Mouse (Mus musculus): Measurements from ENCODE around the gene Sct. TPM values are rescaled to one million over a fixed set of nuclear protein-coding genes. Genes with fewer than 3 reads are reported as not detected.

Sct gene
- polyA plus RNA-seq (2015; fragmentation: Nextera tagmentation; extraction: Ambion mirVana) = 0.60 and 0.62 TPM in 2 replicates

DNA sequence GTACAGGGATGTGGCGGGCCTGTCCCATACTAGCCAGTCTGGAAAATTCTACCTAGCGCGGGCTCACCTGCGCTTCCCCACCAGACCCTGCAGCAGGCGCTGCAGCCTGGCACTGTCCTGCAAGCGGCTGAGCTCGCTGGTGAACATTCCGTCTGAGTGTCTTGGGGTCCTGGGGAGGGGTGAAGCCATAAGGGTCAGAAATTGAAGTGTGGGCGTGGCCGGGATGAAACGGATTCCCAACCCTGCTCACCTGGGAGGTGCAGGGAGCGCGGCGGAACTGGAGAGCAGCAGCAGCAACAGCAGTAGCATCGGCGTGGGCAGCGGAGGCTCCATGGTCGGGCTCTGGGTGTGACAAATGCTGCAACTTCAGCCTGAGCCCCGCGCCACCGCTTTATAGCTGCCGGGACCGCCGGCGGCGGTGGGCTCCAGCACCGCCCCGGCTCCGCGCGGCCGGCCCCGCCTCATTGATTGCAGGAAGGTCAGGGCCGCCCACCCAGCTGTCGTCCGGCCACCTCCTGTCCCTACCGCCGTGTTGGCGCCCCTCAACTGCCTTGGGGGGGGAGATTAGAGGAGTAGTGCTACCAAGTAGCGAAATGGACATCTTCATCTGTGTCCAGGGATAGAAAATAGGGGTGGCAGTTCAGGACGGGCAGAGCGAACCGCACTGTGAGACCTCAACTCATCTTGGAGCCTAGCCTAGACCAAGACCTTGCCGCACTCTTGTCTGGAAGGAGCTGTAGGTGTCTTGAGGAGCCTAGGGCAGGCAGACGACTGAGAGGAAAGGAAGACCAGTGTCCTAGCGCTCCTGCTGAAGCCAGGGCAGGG is at the start of gene Sct:
Gene Sct (minus strand): TSS at position 368 of the 825 bp plus-strand sequence.
- Histone ChIP-seq H3K36me3 (ENCODE audit: poor library complexity, severe bottlenecking) (no peaks in the 10 kb centered on the region), H3K27me3 (peaks cover 24% of the 10 kb centered on the region)
- WGBS = 2% methylated on average over 46 of the region's 46 CpGs

DNA sequence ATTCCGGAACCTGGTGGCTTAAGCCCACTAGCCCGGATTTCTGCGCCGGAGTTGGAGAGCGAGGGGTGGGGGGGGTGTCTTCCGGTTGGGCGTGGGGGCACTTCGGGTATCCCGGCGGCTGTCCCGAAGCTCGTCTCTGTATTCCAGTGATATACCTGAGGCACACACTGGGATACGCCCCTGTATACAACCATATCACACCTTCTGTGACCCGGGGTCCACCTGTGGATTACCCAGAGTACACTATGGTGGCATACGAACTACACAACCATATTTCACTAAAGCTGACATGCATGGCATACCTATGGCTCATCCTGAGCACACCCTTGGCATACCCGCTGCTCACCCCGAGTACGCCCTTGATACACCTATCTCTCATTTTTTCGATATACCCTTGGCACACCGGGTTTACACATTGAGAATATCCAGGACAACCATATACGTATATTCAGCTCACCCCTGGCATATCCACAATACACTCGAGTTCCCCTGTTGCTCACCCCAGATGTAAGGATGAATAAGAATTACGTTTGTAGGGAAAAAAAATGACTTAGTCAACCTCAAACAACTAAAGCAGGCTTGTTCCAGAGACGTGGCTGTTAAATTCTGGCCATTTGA is 49.5 kb upstream of the Sct start:
- peak overlapping the region; percentile 61 for H3K4me3 ChIP-seq
- H3K4me1 ChIP-seq = peaks cover 35% of the 10 kb centered on the region
- peak overlapping the region; percentile 85 for H3K4me2 ChIP-seq
- ATAC-seq = peak; percentile 23
- WGBS = 17% methylated on average over 24 of the region's 24 CpGs
- peak overlapping the region; percentile 99 for H3K27ac ChIP-seq
- H3K9me3 ChIP-seq (replicated peaks) = no peaks in the 10 kb centered on the region
- H3K9ac ChIP-seq = peak overlapping the region; percentile 86
- peaks cover 22% of the 10 kb centered on the region for H3K36me3 ChIP-seq (ENCODE audit: poor library complexity, severe bottlenecking)
- H3K27me3 ChIP-seq = no peaks in the 10 kb centered on the region

More for the DNA sequence above, at the start of gene Sct:
- peak within 1 kb of the TSS; percentile 47 for H3K4me3 ChIP-seq
- no peak within 1 kb of the TSS for H3K27ac ChIP-seq
- ATAC-seq = peak; percentile 74
- H3K9ac ChIP-seq = peak within 1 kb of the TSS; percentile 65
- peaks cover 20% of the 10 kb centered on the region; the same call in 1 of the 2 replicates for H3K4me1 ChIP-seq
- H3K4me2 ChIP-seq = peak within 1 kb of the TSS; percentile 92
- no peaks in the 10 kb centered on the region for H3K9me3 ChIP-seq (replicated peaks)

DNA sequence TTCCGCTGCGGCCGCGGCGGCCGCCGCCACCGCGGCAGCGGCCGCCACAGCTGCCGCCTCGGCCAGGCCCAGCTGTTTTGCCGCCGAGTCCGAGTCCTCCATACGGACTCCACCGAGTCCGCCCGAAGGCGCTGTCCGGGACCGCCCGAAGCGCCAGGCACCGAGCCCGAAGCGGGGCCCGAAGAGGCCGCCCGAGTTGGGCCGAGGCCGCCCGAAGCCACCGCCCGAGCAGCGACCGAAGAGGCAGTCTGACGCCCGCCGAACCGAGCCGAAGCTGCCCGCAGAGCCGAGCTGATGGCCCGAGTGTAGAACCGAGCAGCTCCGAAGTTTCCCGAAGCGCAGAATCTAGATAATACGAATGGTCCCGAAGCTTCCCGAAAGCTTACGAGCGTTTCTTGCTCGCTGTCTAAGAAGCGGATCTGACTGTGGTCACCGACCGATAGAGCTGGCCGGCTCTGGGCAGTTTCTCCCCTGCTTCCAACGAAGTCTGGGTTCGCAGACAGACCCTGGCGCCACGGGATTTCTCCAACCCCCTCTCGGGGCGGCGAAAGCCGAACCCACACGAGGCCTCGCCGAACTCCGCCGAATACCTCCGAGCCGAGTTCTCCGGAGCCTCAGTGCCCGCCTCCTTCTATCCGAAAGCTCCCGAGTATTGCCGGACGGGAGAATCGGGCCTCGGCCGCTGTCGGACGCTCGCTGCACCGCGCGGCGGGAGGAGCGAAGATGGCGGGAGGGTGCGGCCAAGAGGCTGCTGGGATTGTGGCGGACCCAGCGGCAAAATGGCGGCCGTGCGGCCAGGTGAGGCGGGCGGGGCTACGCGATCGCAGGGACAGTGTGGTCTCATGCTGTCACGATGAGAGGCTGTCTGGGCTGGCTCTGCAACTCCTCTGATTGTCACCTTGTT is 48.8 kb upstream of the Sct start, which contains the start of the genes Deaf1 and Tmem80:
Gene Deaf1 (minus strand): TSS at position 222 of the 904 bp plus-strand sequence.
Gene Tmem80 (plus strand): TSS at position 271 of the 904 bp plus-strand sequence.
- WGBS = under 1% methylated on average over 94 of the region's 105 CpGs
- Histone ChIP-seq H3K9ac (peak within 1 kb of the TSS; percentile 86), H3K4me1 (peaks cover 35% of the 10 kb centered on the region), H3K27me3 (no peaks in the 10 kb centered on the region), H3K9me3 (replicated peaks) (no peaks in the 10 kb centered on the region), H3K36me3 (ENCODE audit: poor library complexity, severe bottlenecking) (peaks cover 22% of the 10 kb centered on the region), H3K4me2 (peak within 1 kb of the TSS; percentile 85), H3K4me3 (peak within 1 kb of the TSS; percentile 61), H3K27ac (peak within 1 kb of the TSS; percentile 99)
- ATAC-seq = peak; percentile 97

DNA sequence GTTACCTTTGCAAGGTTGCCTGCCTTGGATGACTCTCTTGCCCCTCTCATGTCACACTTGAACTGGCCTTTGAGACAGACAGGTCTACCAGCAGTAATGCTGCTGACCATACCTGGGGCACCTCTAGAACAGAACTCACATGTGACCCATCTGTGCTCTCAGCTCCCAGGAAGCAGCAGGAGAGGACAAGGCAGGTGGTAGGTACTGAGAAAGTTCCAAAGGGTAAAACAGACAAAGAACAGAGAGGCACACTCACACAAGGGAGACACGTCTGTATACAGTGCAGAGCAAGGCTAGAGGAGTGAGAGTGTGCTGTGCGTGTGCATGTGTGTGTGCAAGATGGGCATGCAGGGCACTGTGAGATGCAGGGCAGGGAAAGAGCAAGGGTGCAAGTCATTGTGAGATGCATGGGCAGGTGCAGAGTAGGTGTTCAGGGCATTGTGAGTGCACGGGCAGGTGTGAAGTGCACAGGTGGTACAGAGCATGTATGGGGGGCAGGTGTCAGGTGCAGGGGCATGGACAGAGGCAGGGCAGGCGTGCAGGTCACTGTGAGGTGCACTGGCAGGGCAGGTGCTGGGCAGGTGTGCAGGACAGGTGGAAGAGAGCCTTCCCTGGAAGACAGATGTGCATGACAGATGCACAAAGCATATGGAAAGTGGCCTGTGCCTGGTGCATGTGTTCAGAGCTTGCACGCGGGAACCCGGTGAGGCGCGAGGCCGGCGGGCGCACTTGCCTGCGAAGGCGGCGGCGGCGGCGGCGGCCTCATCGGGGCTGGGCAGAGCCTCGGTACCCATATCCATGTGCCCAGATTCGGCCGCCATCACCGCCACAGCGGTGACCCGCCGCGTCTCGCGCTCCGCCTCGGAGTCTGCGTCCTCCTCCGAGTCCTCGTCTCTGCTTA is 47.9 kb upstream of the Sct start:
- 5% methylated on average over 32 of the region's 35 CpGs for WGBS
- peak; percentile 34 for ATAC-seq
- peaks cover 35% of the 10 kb centered on the region for H3K4me1 ChIP-seq
- peaks cover 26% of the 10 kb centered on the region for H3K36me3 ChIP-seq (ENCODE audit: poor library complexity, severe bottlenecking)
- no peaks in the 10 kb centered on the region for H3K27me3 ChIP-seq
- no peaks in the 10 kb centered on the region for H3K9me3 ChIP-seq (replicated peaks)
- H3K4me3 ChIP-seq = peak overlapping the region; percentile 61
- H3K9ac ChIP-seq = peak overlapping the region; percentile 86
- H3K4me2 ChIP-seq = peak overlapping the region; percentile 85
- H3K27ac ChIP-seq = peak overlapping the region; percentile 99

DNA sequence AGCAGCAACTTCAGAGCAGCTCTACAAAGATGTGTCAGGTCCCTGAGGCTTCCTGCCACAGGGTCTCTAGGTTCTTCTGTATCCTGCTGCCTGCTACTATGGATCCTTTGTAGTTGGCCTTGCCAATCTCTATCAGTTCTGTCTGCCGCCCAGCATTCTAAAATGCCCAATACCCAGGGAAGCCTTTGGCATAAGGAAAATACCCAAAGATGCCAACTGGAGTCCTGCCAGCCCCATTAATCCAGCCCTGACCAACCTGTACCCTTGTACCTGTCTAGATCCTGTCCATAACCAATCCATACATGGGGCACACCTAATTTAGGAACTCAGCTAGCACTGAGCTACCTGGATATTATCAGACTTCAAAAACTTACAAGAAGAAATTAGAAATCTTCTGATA is 45.8 kb upstream of the Sct start:
- no peak overlapping the region for H3K27ac ChIP-seq
- H3K4me2 ChIP-seq = peak overlapping the region; percentile 26; the same call in 1 of the 2 replicates
- WGBS = 88% methylated on average over 1 of the region's 1 CpGs
- peaks cover 46% of the 10 kb centered on the region for H3K36me3 ChIP-seq (ENCODE audit: poor library complexity, severe bottlenecking)
- no peaks in the 10 kb centered on the region for H3K27me3 ChIP-seq
- ATAC-seq = no peak
- H3K4me1 ChIP-seq = peaks cover 35% of the 10 kb centered on the region
- H3K9me3 ChIP-seq (replicated peaks) = no peaks in the 10 kb centered on the region
- H3K9ac ChIP-seq = no peak overlapping the region
- no peak overlapping the region for H3K4me3 ChIP-seq

DNA sequence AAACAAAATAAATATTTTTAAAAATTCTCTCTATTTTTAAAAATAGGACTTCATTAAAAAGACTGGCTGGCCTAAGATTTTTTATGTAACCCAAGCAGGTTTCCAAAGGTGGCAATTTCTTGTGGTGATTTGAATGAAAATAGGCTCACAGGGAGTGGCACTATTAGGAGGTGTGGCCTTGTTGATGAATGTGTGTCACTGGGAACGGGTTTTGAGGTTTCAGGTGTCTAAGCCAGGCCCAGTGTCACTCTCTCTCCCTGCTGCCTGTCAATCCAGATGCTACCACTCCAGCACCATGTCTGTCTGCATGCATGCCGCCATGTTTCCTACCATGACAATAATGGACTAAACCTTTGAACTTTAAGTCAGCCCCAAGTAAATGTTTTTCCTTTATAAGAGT is 40.5 kb upstream of the Sct start:
- peaks cover 98% of the 10 kb centered on the region for H3K36me3 ChIP-seq (ENCODE audit: poor library complexity, severe bottlenecking)
- no peak overlapping the region for H3K4me3 ChIP-seq
- H3K9me3 ChIP-seq (replicated peaks) = no peaks in the 10 kb centered on the region
- H3K27me3 ChIP-seq = no peaks in the 10 kb centered on the region
- 76% methylated on average over 2 of the region's 2 CpGs for WGBS
- peaks cover 2% of the 10 kb centered on the region for H3K4me1 ChIP-seq
- no peak overlapping the region for H3K4me2 ChIP-seq
- ATAC-seq = no peak
- H3K9ac ChIP-seq = no peak overlapping the region
- H3K27ac ChIP-seq = no peak overlapping the region

DNA sequence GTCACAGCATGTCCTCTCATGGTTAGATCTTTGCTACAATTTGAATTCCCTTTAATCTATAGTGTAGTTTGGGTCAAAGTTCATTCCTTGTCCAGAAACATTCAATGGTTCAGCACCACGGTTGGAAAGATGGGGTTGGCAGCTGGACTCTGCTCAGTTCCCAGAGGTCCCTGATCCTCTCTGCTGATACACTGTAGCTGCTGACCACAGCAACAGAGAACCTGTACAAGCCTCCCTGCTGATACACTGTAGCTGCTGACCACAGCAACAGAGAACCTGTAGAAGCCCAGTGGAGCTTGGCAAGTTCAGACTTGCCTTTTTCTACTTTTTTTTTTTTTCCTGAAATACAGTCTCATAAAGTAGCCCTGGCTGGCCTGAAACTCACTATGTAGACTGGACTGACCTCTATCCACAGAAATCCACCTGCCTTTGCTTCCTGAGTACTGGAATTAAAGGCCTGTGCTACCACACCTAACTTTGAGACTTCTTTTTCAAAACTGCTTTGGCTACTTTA is 38.7 kb upstream of the Sct start:
- H3K4me1 ChIP-seq = no peaks in the 10 kb centered on the region
- no peaks in the 10 kb centered on the region for H3K27me3 ChIP-seq
- H3K36me3 ChIP-seq (ENCODE audit: poor library complexity, severe bottlenecking) = peaks cover 98% of the 10 kb centered on the region
- no peak overlapping the region for H3K4me3 ChIP-seq
- H3K9me3 ChIP-seq (replicated peaks) = no peaks in the 10 kb centered on the region
- H3K27ac ChIP-seq = no peak overlapping the region
- no peak for ATAC-seq
- H3K4me2 ChIP-seq = no peak overlapping the region
- 86% methylated on average over 1 of the region's 1 CpGs for WGBS
- H3K9ac ChIP-seq = no peak overlapping the region

DNA sequence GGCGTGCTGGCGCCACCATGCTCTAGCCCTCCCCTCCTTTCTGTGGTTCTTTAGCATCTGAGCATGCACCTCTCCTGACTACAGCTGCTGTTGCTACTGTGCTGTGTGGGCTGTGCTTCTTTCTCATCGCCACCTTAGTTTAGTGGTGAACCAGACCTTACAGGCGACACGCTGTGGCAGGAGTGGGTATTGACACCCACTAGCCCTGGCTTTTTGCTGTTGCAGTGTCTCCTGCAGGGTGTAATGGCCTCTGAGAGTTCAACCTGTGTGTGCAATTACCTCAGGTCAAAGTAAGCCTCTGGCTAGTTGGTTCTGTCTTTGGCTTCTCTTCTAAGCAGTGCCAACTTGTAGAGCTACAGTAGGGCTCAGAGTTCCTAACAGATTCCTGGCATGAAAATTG is 37.0 kb upstream of the Sct start:
- H3K9me3 ChIP-seq (replicated peaks) = no peaks in the 10 kb centered on the region
- H3K27me3 ChIP-seq = no peaks in the 10 kb centered on the region
- H3K4me3 ChIP-seq = no peak overlapping the region
- H3K4me1 ChIP-seq = no peaks in the 10 kb centered on the region
- no peak overlapping the region for H3K4me2 ChIP-seq
- 76% methylated on average over 5 of the region's 5 CpGs for WGBS
- no peak for ATAC-seq
- H3K9ac ChIP-seq = no peak overlapping the region
- no peak overlapping the region for H3K27ac ChIP-seq
- H3K36me3 ChIP-seq (ENCODE audit: poor library complexity, severe bottlenecking) = peaks cover 98% of the 10 kb centered on the region

DNA sequence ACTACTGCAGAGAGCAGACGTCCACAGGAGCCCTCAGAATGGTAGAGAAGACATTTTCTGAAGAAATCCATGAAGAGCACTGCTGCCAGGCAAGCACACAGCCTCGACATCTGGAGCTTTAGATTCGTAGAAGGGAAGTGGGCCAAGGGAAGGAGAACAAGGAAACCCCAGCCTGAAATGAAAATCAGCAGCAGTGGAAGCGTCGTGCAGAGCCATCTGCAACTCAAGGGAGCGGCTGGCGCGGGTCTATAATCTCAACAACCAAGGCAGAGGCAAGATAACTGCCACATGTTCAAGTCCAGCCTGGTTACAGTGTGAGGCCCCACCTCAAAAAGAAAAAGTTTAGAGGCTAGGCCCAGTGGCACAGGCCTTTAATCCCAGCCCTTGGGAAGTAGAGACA is 36.1 kb upstream of the Sct start:
- H3K4me3 ChIP-seq = no peak overlapping the region
- no peak overlapping the region for H3K27ac ChIP-seq
- 87% methylated on average over 8 of the region's 8 CpGs for WGBS
- H3K4me1 ChIP-seq = no peaks in the 10 kb centered on the region
- no peak overlapping the region for H3K4me2 ChIP-seq
- H3K9me3 ChIP-seq (replicated peaks) = no peaks in the 10 kb centered on the region
- H3K36me3 ChIP-seq (ENCODE audit: poor library complexity, severe bottlenecking) = peaks cover 98% of the 10 kb centered on the region
- no peaks in the 10 kb centered on the region for H3K27me3 ChIP-seq
- H3K9ac ChIP-seq = no peak overlapping the region
- no peak for ATAC-seq

DNA sequence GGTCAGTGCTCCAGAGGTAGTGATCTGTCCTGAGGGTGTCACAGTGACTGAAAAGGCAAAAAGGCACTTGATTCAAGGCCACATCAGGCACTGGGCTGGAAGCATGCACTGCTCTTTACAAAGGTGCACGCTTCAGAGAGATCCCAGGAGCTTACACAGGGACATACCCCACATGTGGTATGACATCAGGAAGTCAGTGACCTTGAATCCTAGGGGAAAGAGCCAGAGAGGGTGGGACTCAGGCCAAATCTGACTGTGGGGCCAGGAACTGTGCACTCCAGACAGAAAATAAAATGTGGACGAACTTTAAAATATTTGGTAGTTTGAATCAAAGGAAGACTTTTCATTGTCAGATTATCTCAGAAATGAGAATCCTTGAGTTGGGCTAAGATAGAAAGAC is 35.5 kb upstream of the Sct start:
- WGBS = 94% methylated on average over 2 of the region's 2 CpGs
- Histone ChIP-seq H3K4me1 (no peaks in the 10 kb centered on the region), H3K36me3 (ENCODE audit: poor library complexity, severe bottlenecking) (peaks cover 99% of the 10 kb centered on the region), H3K27me3 (no peaks in the 10 kb centered on the region), H3K9ac (no peak overlapping the region), H3K27ac (no peak overlapping the region), H3K4me2 (no peak overlapping the region), H3K4me3 (no peak overlapping the region), H3K9me3 (replicated peaks) (no peaks in the 10 kb centered on the region)
- ATAC-seq = no peak

DNA sequence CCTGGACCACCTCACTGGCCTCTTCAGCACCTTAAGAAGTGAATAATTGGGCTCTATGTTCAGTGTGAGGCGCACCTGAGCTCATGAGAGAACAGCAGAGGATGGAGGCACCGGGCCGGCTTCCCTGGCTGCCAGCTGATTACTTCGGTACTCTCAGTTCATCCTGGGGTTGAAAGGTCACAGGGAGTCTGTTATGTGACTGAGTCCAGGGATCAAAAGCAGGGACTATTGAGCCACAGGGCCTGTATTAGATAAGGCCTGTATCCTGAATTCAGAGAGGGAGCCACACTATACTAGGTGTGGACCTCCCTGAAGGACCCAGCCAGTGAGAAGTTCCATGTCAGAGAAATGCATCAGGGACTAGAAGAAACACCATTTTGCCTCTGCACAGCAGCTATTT is 25.6 kb upstream of the Sct start:
- H3K9me3 ChIP-seq (replicated peaks) = no peaks in the 10 kb centered on the region
- H3K27ac ChIP-seq = no peak overlapping the region
- H3K4me2 ChIP-seq = no peak overlapping the region
- 93% methylated on average over 4 of the region's 4 CpGs for WGBS
- ATAC-seq = no peak
- no peaks in the 10 kb centered on the region for H3K4me1 ChIP-seq
- peaks cover 98% of the 10 kb centered on the region for H3K36me3 ChIP-seq (ENCODE audit: poor library complexity, severe bottlenecking)
- H3K9ac ChIP-seq = no peak overlapping the region
- no peak overlapping the region for H3K4me3 ChIP-seq
- H3K27me3 ChIP-seq = no peaks in the 10 kb centered on the region

Measured in forebrain, embryonic 13.5 days (tissue).